Mouse (Mus musculus) c-Kit-negative CD71-positive TER-119-positive erythroid progenitor cells, embryonic 14.5 days (primary cell): ENCODE data around the gene Znhit2.
"Not testable (repeated sequence)": the region's sequence is repeated elsewhere in the genome, so short reads cannot be mapped to it uniquely, and the experiment has no call there.

ENCODE experiments used
- DNase-seq: peaks from one replicate; pipeline ENCODE4 v3.0.0-alpha.2; 2013; ENCODE audit warnings: low read depth, low spot score

Gene Znhit2

GRCm38 (mm10) chr19:6061021-6061533 lies at the start of gene Znhit2:
Znhit2 (plus strand) TSS chr19:6061192.
- peak; percentile 87 for DNase-seq

GRCm38 (mm10) chr19:6013691-6014090 lies 47.3 kb upstream of the Znhit2 start:
- DNase-seq: no peak

- DNase-seq: peak; percentile 80
Observed at GRCm38 (mm10) chr19:6014991-6015510, 45.9 kb upstream of the Znhit2 start.

- no peak for DNase-seq
Observed at GRCm38 (mm10) chr19:6015511-6016315, 45.3 kb upstream of the Znhit2 start, which contains the start of gene Capn1. Capn1 (minus strand) TSS chr19:6015897.

GRCm38 (mm10) chr19:6016532-6016931 lies 44.5 kb upstream of the Znhit2 start:
- DNase-seq: no peak

- DNase-seq: peak; percentile 88
Observed at GRCm38 (mm10) chr19:6018142-6019089, 42.6 kb upstream of the Znhit2 start.

- DNase-seq: no peak
Observed at GRCm38 (mm10) chr19:6020276-6020675, 40.7 kb upstream of the Znhit2 start.

GRCm38 (mm10) chr19:6023059-6023458 lies 37.9 kb upstream of the Znhit2 start:
- DNase-seq: no peak

GRCm38 (mm10) chr19:6023930-6024329 lies 37.1 kb upstream of the Znhit2 start:
- no peak for DNase-seq

- no peak for DNase-seq
Observed at GRCm38 (mm10) chr19:6028991-6029390, 32.0 kb upstream of the Znhit2 start.

GRCm38 (mm10) chr19:6029426-6029825 lies 31.6 kb upstream of the Znhit2 start:
- no peak for DNase-seq

GRCm38 (mm10) chr19:6030520-6031280 lies 30.3 kb upstream of the Znhit2 start:
- DNase-seq: no peak

GRCm38 (mm10) chr19:6035966-6036585 lies 24.9 kb upstream of the Znhit2 start:
- DNase-seq: no peak

- DNase-seq: no peak
Observed at GRCm38 (mm10) chr19:6037695-6038094, 23.3 kb upstream of the Znhit2 start.

- no peak for DNase-seq
Observed at GRCm38 (mm10) chr19:6038326-6038725, 22.7 kb upstream of the Znhit2 start.

- DNase-seq: no peak
Observed at GRCm38 (mm10) chr19:6040002-6040401, 21.0 kb upstream of the Znhit2 start.

- no peak for DNase-seq
Observed at GRCm38 (mm10) chr19:6042293-6042692, 18.7 kb upstream of the Znhit2 start.

GRCm38 (mm10) chr19:6044102-6044501 lies 16.9 kb upstream of the Znhit2 start:
- DNase-seq: not testable (repeated sequence)

- no peak for DNase-seq
Observed at GRCm38 (mm10) chr19:6045366-6046293, 15.4 kb upstream of the Znhit2 start.
